32 mouse cellular contexts compared by ENCODE assay signal in genomic region chr17:7398198-7398847, GRCm38 (mm10). TPM values are rescaled to one million over a fixed set of nuclear protein-coding genes. Genes with fewer than 3 reads are reported as not detected.
A peak's percentile ranks its signal among the peaks of the same experiment; 100 is the strongest.
DNase-seq lines count a peak whose midpoint lies in the region; ATAC-seq and TF ChIP-seq lines count a peak whose summit lies in the region.
"Not testable (repeated sequence)": the region's sequence is repeated elsewhere in the genome, so short reads cannot be mapped to it uniquely, and the experiment has no call there.
"Had no signal": no experiment of that assay in that cellular context is flagged by ENCODE, and none has a peak within 500 bp of the region (broad histone marks: within the 10 kb centered on the region; RNA-seq: fewer than 3 reads in every experiment).

No protein-coding gene starts in this region.

- not testable (repeated sequence) for H3K9ac ChIP-seq in liver, postnatal 0 days (replicated peaks); stomach, postnatal 0 days (ENCODE audit: low read length)

- not testable (repeated sequence) for H3K9me3 ChIP-seq in liver, postnatal 0 days (ENCODE audit: low read length); stomach, postnatal 0 days (ENCODE audit: control insufficient read depth, low read length)

- H3K4me2 ChIP-seq in liver, postnatal 0 days (ENCODE audit: low read depth, low read length); stomach, postnatal 0 days (replicated peaks; ENCODE audit: low read depth): not testable (repeated sequence)

- not testable (repeated sequence) for H3K36me3 ChIP-seq in liver, postnatal 0 days (replicated peaks; ENCODE audit: insufficient read depth, low read length); stomach, postnatal 0 days (ENCODE audit: control insufficient read depth, insufficient read depth, low read length)

- WGBS in liver, postnatal 0 days (ENCODE audit: insufficient replicate concordance), result 41% methylated on average over 6 of the region's 6 CpGs
- WGBS in stomach, postnatal 0 days, result 57% methylated on average over 6 of the region's 6 CpGs

- not testable (repeated sequence) for H3K4me1 ChIP-seq in liver, postnatal 0 days (ENCODE audit: insufficient read depth); stomach, postnatal 0 days (replicated peaks; ENCODE audit: control insufficient read depth, insufficient read depth)

- peak; percentile 86 for ATAC-seq in CD4-positive, CD25-positive, alpha-beta regulatory T cell, adult 4 months
- peak; percentile 72 for ATAC-seq in common myeloid progenitor, adult 5-6 weeks (replicated peaks; ENCODE audit: low read depth, poor library complexity, severe bottlenecking)
- peak; percentile 69 for ATAC-seq in inflammation-experienced regulatory T-cells, adult 6 months
- peak; percentile 71 for ATAC-seq in liver, postnatal 0 days
- peak; percentile 86 for ATAC-seq in monocyte, adult 5-6 weeks (replicated peaks; ENCODE audit: insufficient number of reproducible peaks, low FRiP score, low TSS enrichment, poor library complexity, severe bottlenecking)
- peak; percentile 92 for ATAC-seq in stomach, postnatal 0 days (ENCODE audit: low FRiP score, low TSS enrichment)

- not testable (repeated sequence) for TF ChIP-seq CTCF in liver, postnatal 0 days (IDR thresholded peaks at IDR 0.05; ENCODE audit: low read depth); stomach, postnatal 0 days (IDR thresholded peaks at IDR 0.05; ENCODE audit: low read depth)

- H3K27me3 ChIP-seq in liver, postnatal 0 days (ENCODE audit: insufficient read depth, low read length); stomach, postnatal 0 days (ENCODE audit: control insufficient read depth, insufficient read depth, low read length): not testable (repeated sequence)

- peak; percentile 33 for DNase-seq in adrenal gland, adult 8-10 months
- DNase-seq in liver, postnatal 0 days; stomach, postnatal 0 days (ENCODE audit: low spot score): not testable (repeated sequence)

- not testable (repeated sequence) for H3K4me3 ChIP-seq in liver, postnatal 0 days (ENCODE audit: low read depth, low read length); stomach, postnatal 0 days (ENCODE audit: low read depth, low read length)

- TF ChIP-seq EP300 in liver, postnatal 0 days (IDR thresholded peaks at IDR 0.05; ENCODE audit: low read depth); stomach, postnatal 0 days (optimal IDR thresholded peaks at IDR 0.05): not testable (repeated sequence)

- not testable (repeated sequence) for H3K27ac ChIP-seq in liver, postnatal 0 days (ENCODE audit: low read depth); stomach, postnatal 0 days (replicated peaks)

RNA-seq across cellular contexts. Expression of gene Unc93a2, which starts 13.1 kb away (rescaled TPM):
- polyA plus RNA-seq in CD4-positive, CD25-positive, alpha-beta regulatory T cell, adult 4 months (2017; shearing (Covaris generic)), result not detected
- 1 to 10 TPM in 2 of 4 experiments, under 1 TPM in 2; 0.22 to 3.1 (median 0.68) TPM for total RNA-seq in adrenal gland, adult 8-10 months (2022)
- not detected in 2 replicates for total RNA-seq in common myeloid progenitor, adult 5-6 weeks (2017)
- polyA plus RNA-seq in inflammation-experienced regulatory T-cells, adult 6 months (2017; shearing (Covaris generic)), result under 1 TPM in 1 of 3 experiments, not detected in 2; 0.20 TPM
- 3.3 and 3.4 TPM in 2 replicates for polyA plus RNA-seq in liver, postnatal 0 days (2015; fragmentation: Nextera tagmentation; extraction: Ambion mirVana)
- 0.43 TPM in 1 of 3 replicates, not detected in the others for total RNA-seq in monocyte, adult 5-6 weeks (2017)
- polyA plus RNA-seq in stomach, postnatal 0 days (2015; fragmentation: Nextera tagmentation; extraction: Ambion mirVana), result 2.6 and 3.8 TPM in 2 replicates
- total RNA-seq: forebrain, postnatal 0 days; left cerebral cortex, adult 18-20 months; left cerebral cortex, postnatal 14 days; megakaryocyte-erythroid progenitor cell, adult 5-6 weeks had no signal
- polyA plus RNA-seq: cerebellum, adult 2 months; embryonic facial prominence, embryonic 10.5 days; forebrain, embryonic 12.5 days; forebrain, postnatal 0 days; heart, embryonic 14.5 days; hindbrain, embryonic 11.5 days; hindbrain, embryonic 16.5 days; kidney, embryonic 14.5 days; limb, embryonic 11.5 days; lung, embryonic 15.5 days; midbrain, embryonic 13.5 days; neural tube, embryonic 11.5 days; spleen, adult 2 months had no signal

RNA-seq across cellular contexts. Expression of gene Gm49630, which starts 26.5 kb away (rescaled TPM):
- not detected for polyA plus RNA-seq in CD4-positive, CD25-positive, alpha-beta regulatory T cell, adult 4 months (2017; shearing (Covaris generic))
- total RNA-seq in adrenal gland, adult 8-10 months (2022), result not detected
- not detected in 2 replicates for total RNA-seq in common myeloid progenitor, adult 5-6 weeks (2017)
- not detected for polyA plus RNA-seq in inflammation-experienced regulatory T-cells, adult 6 months (2017; shearing (Covaris generic))
- polyA plus RNA-seq in liver, postnatal 0 days (2015; fragmentation: Nextera tagmentation; extraction: Ambion mirVana), result 0.13 TPM in 1 of 2 replicates, not detected in the other
- total RNA-seq in monocyte, adult 5-6 weeks (2017), result not detected in 3 replicates
- not detected in 2 replicates for polyA plus RNA-seq in stomach, postnatal 0 days (2015; fragmentation: Nextera tagmentation; extraction: Ambion mirVana)
- total RNA-seq: adrenal gland, postnatal 4 days; forebrain, postnatal 0 days; gastrocnemius, adult 8-10 months; gastrocnemius, postnatal 4 days; heart, postnatal 14 days; layer of hippocampus, adult 18-20 months; layer of hippocampus, postnatal 10 days; left cerebral cortex, adult 18-20 months; left cerebral cortex, postnatal 14 days; megakaryocyte-erythroid progenitor cell, adult 5-6 weeks had no signal
- polyA plus RNA-seq: cerebellum, adult 2 months; embryonic facial prominence, embryonic 10.5 days; embryonic facial prominence, embryonic 15.5 days; forebrain, embryonic 12.5 days; forebrain, postnatal 0 days; heart, embryonic 14.5 days; hindbrain, embryonic 11.5 days; hindbrain, embryonic 16.5 days; kidney, embryonic 14.5 days; limb, embryonic 11.5 days; liver, embryonic 15.5 days; lung, embryonic 15.5 days; midbrain, embryonic 13.5 days; neural tube, embryonic 11.5 days; spleen, adult 2 months; thymus, postnatal 0 days had no signal

RNA-seq across cellular contexts. Expression of gene Ttll2, which starts 45.8 kb away (rescaled TPM):
- polyA plus RNA-seq in CD4-positive, CD25-positive, alpha-beta regulatory T cell, adult 4 months (2017; shearing (Covaris generic)), result not detected
- under 1 TPM in 2 of 4 experiments, not detected in 2; 0.17 to 0.22 TPM for total RNA-seq in adrenal gland, adult 8-10 months (2022)
- not detected in 2 replicates for total RNA-seq in common myeloid progenitor, adult 5-6 weeks (2017)
- polyA plus RNA-seq in inflammation-experienced regulatory T-cells, adult 6 months (2017; shearing (Covaris generic)), result not detected
- not detected in 2 replicates for polyA plus RNA-seq in liver, postnatal 0 days (2015; fragmentation: Nextera tagmentation; extraction: Ambion mirVana)
- total RNA-seq in monocyte, adult 5-6 weeks (2017), result not detected in 3 replicates
- 0.27 and 0.46 TPM in 2 replicates for polyA plus RNA-seq in stomach, postnatal 0 days (2015; fragmentation: Nextera tagmentation; extraction: Ambion mirVana)
- total RNA-seq: adrenal gland, postnatal 4 days; forebrain, postnatal 0 days; gastrocnemius, adult 8-10 months; gastrocnemius, postnatal 4 days; heart, postnatal 14 days; layer of hippocampus, adult 18-20 months; layer of hippocampus, postnatal 10 days; left cerebral cortex, adult 18-20 months; left cerebral cortex, postnatal 14 days; megakaryocyte-erythroid progenitor cell, adult 5-6 weeks had no signal
- polyA plus RNA-seq: cerebellum, adult 2 months; embryonic facial prominence, embryonic 10.5 days; forebrain, embryonic 12.5 days; forebrain, postnatal 0 days; heart, embryonic 14.5 days; hindbrain, embryonic 11.5 days; hindbrain, embryonic 16.5 days; kidney, embryonic 14.5 days; limb, embryonic 11.5 days; lung, embryonic 15.5 days; midbrain, embryonic 13.5 days; neural tube, embryonic 11.5 days; spleen, adult 2 months; thymus, postnatal 0 days had no signal
